Mouse (Mus musculus) bone marrow macrophage, adult 2 months (primary cell): ENCODE data around the gene Pigw. TPM values are rescaled to one million over a fixed set of nuclear protein-coding genes. Genes with fewer than 3 reads are reported as not detected.
A peak's percentile ranks its signal among the peaks of the same experiment; 100 is the strongest.
"Not testable (repeated sequence)": the region's sequence is repeated elsewhere in the genome, so short reads cannot be mapped to it uniquely, and the experiment has no call there.

Source experiments
- H3K27ac ChIP-seq: 2 replicates; pipeline ENCODE4 v1.5.1; 2012; ENCODE audit warnings: low read depth, low read length; ENCODE audit not compliant: insufficient read depth
- H3K4me1 ChIP-seq: 2 replicates; pipeline ENCODE4 v1.6.1; 2012; ENCODE audit warnings: low read length; ENCODE audit not compliant: control insufficient read depth, insufficient read depth
- H3K4me3 ChIP-seq: 2 replicates; pipeline ENCODE4 v1.5.1; 2012; ENCODE audit warnings: mild to moderate bottlenecking, low read length, moderate library complexity; ENCODE audit not compliant: insufficient read depth
- CTCF ChIP-seq: IDR thresholded peaks from 2 replicates; pipeline ENCODE4 v1.5.1; 2012; ENCODE audit warnings: low read depth, mild to moderate bottlenecking, low read length, moderate library complexity
- POLR2A ChIP-seq: IDR thresholded peaks from 2 replicates; pipeline ENCODE4 v1.6.1; 2012; ENCODE audit warnings: mild to moderate bottlenecking, low read depth, low read length, borderline replicate concordance
- polyA plus RNA-seq: library from polyadenylated mRNA; stranded (reverse); fragments of >200 nt; gene quantifications from 2 replicates; pipeline ENCODE4 v1.2.4, GENCODE M21; 2012; ENCODE audit not compliant: missing spikeins, insufficient read depth, insufficient read length

Gene Pigw
- polyA plus RNA-seq, 1 experiment, result 2.6 TPM

DNA sequence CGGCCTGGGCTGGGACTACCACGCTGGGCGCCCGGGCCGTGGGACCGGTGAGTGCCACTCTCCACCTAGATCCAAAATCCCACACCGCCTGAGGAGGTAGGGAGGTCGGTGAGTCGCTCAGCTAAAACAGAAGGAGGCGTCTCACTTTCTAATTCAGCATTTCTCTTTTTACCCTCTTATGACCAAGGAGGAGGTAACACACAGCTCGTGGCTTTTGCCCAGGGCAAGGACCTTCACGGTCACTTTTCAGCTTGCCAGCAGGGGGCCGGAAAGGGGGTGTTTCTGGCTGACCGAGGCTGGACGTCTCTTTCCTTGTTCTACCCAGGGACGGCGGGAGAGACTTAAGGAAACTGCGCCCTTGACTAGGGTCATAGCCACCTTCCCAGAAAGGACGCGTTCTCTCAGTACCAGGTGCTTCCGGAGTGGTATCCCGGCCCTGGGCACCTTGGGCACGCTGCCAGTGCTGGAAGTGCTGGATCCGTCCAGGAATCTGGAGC is 428 bp upstream of the Pigw start:
- Histone ChIP-seq H3K4me3 (peak overlapping the region; percentile 88), H3K27ac (peak overlapping the region; percentile 66), H3K4me1 (peaks cover 7% of the 10 kb centered on the region)
- TF ChIP-seq POLR2A (no peak), CTCF (0 out of 2 replicates have a peak, but pooled peaks have one; percentile 22)

GRCm38 (mm10) chr11:84879007-84879771 is 896 bp downstream of the Pigw start:
- Histone ChIP-seq H3K4me3 (peak overlapping the region; percentile 88), H3K4me1 (peaks cover 7% of the 10 kb centered on the region), H3K27ac (peak overlapping the region; percentile 69)
- no peak for TF ChIP-seq POLR2A

DNA sequence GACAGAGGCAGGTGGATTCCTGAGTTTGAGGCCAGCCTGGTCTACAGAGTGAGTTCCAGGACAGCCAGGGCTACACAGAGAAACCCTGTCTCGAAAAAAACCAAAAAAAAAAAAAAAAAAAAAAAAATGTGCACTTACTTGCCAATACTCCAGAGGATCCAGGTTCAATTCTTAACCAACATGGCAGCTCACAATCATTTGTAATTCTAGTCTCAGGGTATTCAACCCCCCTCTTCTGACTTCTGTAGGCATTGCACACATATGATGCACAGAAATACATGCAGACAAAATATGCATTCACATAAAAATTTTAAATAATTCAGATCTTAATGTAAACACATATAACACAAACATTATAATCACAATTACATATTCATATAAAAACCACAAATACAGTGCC is 4.1 kb downstream of the Pigw start:
- not testable (repeated sequence) for H3K4me3 ChIP-seq, H3K4me1 ChIP-seq, H3K27ac ChIP-seq

DNA sequence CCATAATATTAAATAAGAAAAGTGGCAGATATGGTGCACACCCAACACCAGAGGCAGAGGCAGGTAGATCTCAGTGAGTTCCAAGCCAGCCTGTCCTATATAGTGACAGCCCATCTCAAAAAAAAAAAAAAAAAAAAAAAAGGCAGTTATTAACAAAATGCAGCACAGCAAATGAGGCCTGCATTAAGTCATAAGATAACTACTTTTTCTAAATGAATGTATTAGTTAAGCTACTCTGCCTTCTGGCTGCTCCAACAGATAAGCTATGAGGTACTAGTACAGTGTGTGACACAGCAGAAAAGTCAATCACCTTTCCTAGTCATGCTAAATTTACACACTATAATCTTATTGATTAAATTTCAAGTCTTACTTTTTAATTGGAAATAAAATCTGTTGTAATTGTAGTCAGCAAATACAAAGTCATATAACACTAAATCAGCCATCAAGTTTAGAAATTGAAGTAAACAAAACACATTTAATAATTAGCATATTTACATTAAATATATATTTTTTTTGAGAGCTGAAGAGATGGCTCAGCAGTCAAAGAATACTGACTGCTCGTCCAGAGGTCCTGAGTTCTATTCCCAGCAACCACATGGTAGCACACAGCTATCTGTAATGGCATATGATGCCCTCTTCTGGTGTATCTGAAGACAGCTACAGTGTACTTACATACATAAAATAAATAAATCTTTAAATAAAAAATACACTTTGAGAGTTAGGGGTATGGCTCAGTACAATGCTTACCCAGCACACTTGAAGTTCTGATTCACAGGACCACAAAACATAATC is 6.8 kb downstream of the Pigw start:
- Histone ChIP-seq H3K4me3 (no peak overlapping the region), H3K4me1 (no peaks in the 10 kb centered on the region), H3K27ac (no peak overlapping the region)
- TF ChIP-seq CTCF, result no peak
- no peak for TF ChIP-seq POLR2A

DNA sequence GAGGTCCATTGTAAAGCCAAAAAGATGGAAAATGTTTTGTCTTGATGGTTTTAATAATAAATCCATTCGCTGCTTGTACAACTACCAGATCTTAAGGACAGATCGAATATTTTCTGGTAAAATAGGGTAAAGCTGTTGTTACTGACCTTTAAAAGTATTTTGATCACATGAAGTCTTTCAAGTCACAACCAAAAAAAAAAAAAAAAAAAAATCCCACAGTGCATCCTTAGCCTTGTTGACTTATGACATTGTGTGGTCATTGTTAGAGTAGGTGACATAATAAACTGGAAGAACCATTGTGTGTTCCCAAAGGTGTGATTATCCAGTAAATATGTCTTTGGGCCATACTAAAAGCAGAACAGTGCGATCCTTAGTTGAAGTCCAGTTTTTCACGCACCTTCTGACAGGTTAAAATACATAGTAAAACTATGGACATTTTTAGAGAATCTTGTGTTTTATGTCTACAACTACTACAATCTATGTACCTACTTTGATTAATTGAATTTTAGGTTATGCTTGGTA is 8.5 kb downstream of the Pigw start:
- TF ChIP-seq POLR2A, result no peak
- TF ChIP-seq CTCF, result no peak
- Histone ChIP-seq H3K27ac (peak overlapping the region; percentile 93), H3K4me1 (peaks cover 6% of the 10 kb centered on the region; the same call in 1 of the 2 replicates), H3K4me3 (peak overlapping the region; percentile 97)

DNA sequence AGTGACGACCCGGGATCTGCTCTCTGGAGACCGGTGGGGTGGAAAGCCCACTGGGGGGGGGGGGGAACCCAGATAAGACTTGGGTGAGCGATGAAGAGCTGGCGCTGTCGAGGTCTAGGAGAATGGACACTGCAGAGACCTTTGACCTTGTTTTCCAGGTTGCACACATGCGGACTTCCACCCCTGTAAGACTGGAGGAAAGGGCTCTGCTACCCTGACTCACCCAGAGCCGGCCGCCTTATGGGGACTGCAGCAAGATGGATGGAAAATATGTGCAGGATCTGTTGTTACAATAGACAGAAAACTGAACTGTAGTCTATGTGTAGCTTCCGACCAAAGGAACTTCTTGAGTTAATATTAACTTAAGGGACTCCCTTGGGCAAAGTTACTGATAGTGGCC is 9.0 kb downstream of the Pigw start:
- Histone ChIP-seq H3K4me1 (peaks cover 9% of the 10 kb centered on the region), H3K4me3 (peak overlapping the region; percentile 97), H3K27ac (peak overlapping the region; percentile 93)
- TF ChIP-seq CTCF, result 0 out of 2 replicates have a peak, but pooled peaks have one; percentile 24
- TF ChIP-seq POLR2A, result no peak

DNA sequence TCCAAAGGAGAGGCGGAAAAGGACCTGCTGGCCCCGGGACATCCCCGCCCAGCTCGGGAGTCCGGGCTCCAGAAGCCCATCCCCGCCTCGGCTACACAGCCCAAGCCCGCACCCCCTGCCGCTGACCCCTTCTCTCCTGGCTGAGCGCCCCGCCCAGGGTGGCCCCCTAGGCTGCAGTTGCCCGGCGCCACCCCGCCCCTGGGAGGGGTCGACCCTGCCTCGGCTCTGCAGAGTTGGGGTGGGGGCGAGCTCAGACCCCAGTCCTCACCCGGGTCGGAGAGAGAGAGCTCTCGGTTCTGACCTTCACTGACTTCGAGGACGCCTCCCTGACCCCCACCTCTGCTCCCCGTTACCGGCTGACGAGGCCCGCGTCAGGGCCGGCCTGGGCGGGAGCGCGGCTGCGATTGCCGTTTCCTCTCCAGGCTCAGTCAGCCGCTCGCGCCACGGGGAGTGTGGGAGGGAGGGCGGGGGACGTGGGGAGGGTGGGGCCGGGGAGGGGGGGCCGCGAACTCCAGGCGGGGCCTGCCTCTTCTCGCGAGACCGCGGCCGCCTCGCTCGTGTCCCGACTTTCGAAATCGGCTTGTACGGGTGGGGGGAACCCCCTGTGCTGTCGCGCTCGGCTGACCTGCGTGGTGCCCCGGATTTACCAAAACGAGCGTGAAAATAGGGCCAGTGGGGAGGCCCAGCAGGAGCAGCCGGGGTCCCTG is 9.6 kb downstream of the Pigw start, which contains the start of gene Ggnbp2:
Gene Ggnbp2, minus strand, starts transcription at position 481 of the 707 bp plus-strand sequence.
- Histone ChIP-seq H3K4me1 (peaks cover 11% of the 10 kb centered on the region), H3K4me3 (peak within 1 kb of the TSS; percentile 100), H3K27ac (peak within 1 kb of the TSS; percentile 100)
- TF ChIP-seq CTCF, result no peak
- TF ChIP-seq POLR2A, result no peak; the same call in 1 of the 2 replicates

DNA sequence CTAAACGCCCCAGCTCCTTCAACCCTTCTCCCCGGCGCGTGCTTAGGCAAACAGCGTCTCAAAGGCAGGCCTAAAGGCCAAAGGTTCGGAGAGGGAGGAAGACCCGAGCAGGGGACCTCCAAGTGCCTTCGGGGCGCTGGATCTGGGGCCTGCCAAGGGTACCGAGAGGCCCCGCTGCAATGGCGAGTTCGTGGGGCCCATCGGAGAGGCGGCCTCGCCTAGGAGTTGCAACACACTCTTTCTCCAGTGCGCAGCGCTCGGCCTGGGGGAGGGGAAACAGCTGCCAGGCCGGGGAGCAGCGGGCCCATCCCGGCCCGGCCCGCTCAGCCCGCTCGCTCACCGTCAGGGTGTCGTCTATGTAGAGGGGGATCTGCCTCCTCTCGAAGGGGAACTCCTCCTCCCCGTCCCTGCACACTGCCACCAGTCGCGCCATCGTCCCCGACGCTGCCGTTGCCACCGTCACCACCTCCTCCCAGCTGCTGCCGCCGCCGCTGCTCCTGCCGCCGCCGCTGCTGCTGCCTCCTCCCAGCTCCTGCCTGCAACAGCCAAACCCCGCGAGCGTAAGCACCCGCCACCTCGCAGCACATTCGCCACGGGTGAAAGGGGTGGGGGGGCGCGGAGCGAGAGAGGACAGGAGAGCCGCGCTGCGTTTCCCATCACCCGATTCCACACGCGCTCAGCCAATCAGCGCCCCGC is 10.4 kb downstream of the Pigw start:
- no peak for TF ChIP-seq CTCF
- peak overlapping the region; percentile 88 for H3K27ac ChIP-seq
- H3K4me1 ChIP-seq, result peaks cover 11% of the 10 kb centered on the region
- peak overlapping the region; percentile 87 for H3K4me3 ChIP-seq

DNA sequence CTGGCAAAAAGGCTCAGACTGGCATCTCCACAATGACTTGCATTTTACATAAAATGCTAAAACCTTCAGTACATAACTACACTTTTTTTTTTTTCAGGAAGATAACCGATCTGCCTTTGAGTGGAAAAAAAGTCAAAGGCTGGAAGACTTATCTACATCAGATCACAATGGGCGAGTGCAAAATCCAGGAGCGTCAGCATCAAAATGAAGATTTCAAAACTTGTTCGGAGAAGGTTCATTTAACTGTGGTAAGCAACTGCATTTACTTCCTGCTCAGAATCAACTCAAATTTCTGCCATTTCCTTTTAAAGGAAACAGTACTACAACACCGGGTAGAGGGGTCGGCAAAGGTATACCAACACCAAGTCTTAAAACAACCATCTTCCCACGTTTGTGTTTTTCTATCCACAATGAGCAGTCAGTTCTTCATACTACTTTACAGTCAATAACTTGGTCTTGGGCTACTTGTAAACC is 11.3 kb downstream of the Pigw start:
- H3K4me1 ChIP-seq, result peaks cover 13% of the 10 kb centered on the region
- H3K4me3 ChIP-seq, result peak overlapping the region; percentile 87
- TF ChIP-seq CTCF (no peak), POLR2A (no peak)
- peak overlapping the region; percentile 88 for H3K27ac ChIP-seq
